Mouse (Mus musculus): ENCODE data around the gene Ccdc184. TPM values are rescaled to one million over a fixed set of nuclear protein-coding genes. Genes with fewer than 3 reads are reported as not detected.
A peak's percentile ranks its signal among the peaks of the same experiment; 100 is the strongest.

Ccdc184 gene
- total RNA-seq, 2 experiments from 2014 or later = 0.50 to 0.92 TPM

DNA sequence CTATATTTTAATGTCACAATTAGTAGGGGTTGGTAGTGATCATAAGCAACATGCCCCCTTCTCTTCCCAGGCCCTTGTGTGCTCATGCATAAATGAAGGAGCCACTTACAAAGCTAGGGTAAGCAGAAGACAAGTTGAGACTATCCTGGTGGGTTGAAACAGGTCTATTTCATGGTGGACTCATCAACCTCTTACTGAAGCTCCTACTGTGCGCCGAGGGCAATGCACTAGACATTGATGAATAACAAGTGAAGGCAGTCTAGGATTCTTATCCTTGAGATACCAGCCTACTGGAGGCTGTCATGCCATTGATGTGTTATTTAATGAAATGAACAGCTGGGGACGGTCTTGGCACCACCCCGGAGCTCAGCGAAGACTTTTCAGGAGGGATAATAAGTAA is 11.7 kb upstream of the Ccdc184 start:
- DNase-seq = no peak

DNA sequence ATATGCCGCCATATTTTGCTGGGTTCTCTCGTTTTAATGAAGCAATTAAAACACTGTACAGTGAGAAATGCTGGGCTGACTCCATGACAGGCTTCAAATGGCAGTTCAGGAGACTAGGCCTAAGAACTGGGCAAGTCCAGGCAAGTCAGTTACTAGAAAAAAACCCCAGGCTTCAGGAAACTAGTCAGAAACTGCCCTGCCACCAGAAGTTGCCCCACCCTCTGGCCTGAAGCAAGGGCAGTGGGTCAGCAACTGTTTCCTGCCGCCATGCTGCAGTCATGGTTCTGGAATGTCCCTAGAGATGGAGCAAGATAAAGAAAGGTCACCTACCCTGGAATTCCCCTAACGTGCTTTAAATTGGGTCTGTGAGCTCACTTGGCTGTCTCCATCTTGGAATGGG is 11.0 kb upstream of the Ccdc184 start:
- peak; percentile 36 to 52 for DNase-seq

DNA sequence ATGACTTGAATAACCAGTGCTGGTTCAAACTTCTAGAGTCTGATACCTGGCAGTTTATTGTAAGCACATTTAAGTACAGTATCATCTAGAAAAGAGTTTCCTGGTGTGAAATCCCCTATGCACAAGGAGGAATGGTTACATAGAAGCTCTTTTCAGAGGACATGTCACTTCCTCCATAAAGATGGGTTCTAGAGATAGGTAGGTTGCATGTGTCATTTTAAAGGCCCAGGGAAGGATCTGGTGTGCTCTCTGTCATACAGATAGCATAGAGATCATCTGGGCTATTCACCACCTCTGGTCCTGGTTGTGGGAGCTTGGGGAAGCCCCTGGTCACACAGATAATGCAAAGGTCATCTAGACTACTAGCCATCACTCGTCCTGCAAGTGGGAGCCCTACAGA is 9.7 kb upstream of the Ccdc184 start:
- no peak for DNase-seq

DNA sequence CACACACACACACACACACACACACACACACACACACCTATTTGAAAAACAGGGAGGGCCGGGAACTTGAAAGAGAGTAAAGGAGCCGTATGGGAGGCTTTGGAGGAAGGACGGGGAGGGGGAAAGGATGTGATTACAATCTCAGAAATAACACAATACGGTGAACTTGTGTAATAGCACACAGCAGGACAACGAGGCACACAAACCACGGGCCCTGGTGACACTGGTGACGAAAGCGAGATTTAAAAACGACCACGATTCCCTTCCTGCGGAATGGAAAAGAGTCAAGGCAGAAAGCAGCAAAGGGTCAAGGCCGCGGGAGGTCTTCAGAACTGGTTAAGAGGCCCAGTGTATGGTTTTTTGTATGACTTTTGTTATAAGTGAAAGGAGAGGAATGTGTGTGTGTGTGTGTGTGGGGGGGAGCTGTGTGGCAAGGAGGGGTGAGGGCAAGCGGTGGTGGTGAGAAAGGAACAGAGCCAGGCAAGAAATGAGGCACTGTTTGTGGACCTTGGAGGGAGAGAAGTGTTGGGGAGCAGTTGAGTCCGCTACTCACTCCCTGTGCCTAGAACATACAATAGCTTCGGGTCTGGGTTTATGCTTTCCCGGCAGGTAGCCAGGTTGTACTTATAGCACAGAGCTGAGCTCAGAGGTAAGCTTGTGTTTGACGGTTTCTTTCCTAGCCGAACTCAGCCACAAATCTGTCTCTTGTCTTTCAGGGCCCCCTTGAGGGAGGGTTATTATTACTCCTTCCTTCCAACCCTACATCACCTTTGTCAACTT is 5.7 kb upstream of the Ccdc184 start:
- DNase-seq = no peak

DNA sequence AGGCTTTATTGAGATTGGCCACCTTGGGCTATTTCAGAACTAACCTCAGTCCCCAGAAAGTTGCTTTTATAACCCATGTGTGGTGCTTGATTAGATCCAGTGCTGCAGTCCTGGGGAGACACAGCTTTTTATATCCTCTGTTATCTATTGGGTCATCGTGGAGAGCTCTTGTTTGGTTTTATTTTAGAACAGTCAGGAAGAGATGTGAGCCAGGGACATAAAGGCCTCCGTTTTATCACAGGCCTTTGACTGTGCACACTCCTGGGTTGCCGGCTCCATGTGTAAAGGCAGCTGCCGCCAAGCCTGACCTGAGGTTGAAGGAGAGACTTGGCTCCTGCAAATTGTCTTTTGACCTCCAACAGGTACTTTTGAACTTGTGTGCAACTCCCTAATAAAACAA is 4.4 kb upstream of the Ccdc184 start:
- DNase-seq = no peak

DNA sequence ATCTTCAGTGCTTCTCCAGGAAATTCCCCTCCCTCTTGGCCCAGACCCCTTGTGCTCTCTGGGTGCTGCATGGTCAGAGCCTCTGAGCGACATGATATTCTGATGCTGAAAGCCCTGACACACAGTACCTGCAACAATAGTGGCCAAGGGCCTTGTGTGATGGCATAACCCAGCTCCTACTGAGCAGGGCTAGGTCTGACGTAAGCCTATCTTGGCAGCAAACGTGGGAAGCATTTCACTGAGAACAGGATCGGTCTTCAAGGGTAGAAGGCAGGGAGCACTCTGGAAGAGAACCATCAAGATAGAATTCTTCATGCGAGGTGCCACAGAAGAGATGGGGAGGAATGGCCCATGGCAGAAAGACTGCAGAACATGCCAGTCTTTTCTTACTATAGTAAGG is 1.4 kb upstream of the Ccdc184 start, which contains the start of gene Asb8:
Gene Asb8, minus strand, starts transcription at position 101 of the 400 bp plus-strand sequence.
- DNase-seq = no peak

DNA sequence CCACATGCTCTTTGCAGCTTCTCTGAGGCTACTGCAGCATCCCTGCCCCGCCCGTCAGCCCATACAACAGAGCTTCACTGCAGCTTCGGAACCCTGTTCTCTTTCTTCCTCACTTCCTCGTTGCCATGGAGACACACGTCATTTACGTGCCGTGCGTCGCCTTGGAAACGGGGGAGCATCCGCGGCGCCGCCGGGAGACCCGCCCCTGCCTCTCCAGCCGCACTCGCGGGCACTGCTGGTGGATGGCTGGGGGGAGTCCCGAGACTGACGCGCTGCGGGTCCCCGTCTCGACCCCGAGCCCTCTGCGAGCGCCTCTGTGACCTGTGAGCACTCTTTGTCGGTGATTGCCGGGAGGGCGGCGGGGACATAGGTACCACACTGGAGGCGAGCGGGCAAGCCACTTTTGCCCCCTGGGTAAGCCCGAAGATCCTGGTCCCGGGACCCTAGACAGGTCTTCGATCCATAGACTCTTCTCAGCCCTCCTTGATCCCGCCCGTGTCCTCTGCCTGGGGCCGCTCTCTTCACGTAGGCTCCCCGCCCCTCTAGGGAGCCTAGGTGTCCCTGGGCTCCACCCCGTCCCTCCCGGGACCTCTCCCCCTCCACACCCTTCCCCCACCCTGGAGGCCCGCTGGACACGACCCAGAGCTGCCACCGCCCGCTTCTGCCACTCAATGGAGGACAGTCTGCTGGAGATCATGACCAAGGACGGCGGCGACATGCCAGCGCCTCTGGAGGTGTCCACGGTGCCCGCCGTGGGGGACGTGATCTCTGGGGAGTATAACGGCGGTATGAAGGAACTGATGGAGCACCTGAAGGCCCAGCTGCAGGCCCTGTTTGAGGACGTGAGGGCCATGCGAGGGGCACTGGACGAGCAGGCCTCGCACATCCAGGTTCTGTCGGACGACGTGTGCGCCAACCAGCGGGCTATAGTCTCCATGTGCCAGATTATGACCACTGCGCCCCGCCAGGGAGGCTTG is 975 bp downstream of the Ccdc184 start:
- peak; percentile 82 to 84 for DNase-seq

DNA sequence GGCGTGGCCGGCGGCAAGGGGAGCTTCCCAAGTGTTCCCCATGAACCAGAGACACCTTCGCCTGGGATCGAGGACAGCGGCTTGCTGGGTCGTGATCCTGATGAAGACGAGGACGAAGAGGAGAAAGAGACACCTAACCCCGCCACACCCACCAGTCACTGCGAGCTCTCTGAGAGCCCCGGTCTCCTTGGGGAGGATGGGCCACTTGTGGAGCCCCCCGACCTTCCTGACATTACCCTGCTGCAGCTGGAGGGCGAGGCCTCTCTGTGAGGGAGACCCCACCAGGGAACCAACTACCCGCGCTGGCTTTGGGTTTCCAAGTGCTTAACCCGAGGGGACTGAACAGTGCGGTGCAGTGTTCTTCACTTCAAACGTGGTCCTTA is 1.7 kb downstream of the Ccdc184 start:
- DNase-seq = no peak

DNA sequence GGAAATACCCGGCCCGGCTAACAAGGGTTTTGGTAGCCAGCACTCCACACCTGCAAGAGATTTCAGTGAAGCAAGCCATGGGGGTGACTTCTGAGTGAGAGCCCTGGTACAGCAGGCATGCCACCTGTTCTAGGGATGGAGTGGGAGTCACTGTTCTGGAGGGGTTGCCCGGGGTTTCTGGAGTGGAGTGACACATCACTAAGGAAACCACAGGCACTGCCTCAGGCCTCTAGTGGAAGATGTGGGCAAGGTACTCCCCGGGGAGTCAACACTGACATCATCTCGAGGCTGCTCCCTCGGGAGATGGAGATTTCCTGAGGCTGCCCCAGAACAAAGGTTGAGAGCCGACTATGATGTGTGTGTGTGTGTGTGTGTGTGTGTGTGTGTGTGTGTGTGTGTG is 3.4 kb downstream of the Ccdc184 start:
- peak in 1 of 2 experiments; percentile 19 for DNase-seq

DNA sequence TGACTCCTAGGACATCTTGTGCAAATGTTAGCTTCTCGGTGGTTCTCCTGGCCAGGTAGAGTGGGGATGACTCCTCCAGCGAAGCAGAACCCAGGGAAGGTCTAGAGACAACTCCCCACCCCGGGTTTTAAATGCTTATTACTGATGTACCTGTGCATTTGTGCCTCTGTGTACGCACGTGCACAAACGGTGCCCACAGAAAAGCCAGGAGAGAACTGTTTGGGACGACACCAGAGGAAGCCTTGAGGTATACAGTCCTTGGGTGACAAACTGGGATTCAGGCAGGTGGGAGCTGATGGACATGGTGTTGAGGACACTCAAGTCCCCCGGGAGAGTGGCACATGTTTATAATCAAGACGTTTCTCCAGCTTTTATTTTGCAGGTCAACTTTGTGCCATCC is 4.0 kb downstream of the Ccdc184 start:
- no peak for DNase-seq

DNA sequence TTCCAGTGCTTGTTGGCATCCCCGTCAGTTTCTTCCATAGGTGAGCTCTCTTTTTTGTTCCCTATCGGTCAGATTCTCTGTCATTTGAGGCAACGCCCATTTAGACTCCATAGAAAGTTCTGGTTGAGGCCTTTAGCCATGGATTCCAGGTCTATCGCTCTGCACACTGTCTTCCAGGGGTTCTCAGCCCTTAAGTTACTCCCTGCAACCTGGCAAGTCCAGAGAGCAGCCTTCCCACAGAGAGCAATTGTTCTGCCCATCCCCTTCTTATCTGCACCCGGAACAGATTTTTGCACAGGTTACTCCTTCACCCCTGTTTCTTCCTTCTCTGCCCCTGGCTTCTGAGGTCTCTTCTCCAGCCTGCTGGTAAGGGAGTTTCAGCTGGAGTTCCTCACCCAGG is 5.2 kb downstream of the Ccdc184 start:
- DNase-seq = no peak

DNA sequence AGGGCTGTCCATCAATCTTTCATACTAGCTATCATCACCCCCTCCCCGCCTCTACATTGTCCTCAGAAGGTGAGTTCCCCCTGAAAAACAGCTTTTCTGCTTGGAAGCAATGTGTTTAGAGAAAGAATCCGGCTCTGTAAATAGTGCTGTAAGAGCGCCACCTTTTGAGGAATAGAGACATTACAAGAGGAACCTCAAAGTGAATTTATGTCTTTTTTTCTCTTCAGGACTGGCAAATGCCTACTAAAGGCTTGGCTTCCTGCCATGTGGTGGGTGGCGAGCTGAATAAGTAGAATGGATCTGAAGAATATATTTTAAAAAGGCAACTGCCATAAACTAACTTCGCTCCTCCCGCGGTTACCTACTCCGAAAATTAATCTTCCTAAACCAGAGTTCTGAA is 6.9 kb downstream of the Ccdc184 start:
- DNase-seq = peak in 1 of 2 experiments; percentile 34

DNA sequence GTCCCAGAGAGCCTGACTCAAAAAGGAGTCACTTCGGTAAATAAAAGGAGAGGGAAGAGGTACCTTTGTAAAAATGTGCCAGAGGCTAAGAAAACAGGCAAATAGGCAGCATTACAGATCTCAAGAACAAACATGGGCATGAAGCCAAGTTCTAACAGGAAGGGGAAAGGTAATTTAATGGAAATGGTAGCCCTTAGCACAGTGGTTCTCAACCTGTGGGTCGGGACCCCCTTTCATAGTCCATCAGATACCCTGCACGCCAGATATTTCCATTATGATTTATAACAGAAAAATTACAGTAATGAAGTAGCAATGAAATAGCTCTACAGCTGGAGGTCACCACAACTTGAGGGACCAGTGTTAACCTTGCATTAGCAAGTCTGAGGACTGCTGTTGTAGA is 10.4 kb downstream of the Ccdc184 start:
- no peak for DNase-seq

DNA sequence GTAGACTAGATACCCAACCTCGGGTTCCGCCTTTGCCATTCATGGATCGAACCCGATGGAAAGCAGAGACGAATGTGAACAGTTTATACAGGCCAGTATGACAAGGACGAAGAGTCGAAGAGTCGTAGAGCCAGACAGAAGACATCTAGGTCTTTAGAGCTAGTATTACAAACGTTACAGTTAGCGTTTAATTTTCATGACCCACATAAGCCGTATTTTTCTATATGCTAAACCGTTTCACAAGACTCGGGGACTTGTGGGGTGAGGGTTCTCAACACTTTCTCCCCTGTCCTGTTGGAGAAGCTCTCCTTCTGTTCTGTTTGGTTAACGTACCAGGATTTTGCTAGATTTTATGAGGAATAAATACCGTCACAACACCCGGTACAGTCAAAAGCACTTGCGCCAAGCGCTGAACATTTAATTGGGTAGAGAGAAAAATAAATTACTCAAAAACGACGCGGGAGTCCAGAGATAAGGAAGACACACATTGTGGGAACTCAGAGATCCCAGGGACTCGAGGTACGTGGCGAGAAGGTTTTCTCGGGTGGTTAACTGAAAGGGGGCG is 13.7 kb downstream of the Ccdc184 start:
- no peak for DNase-seq

DNA sequence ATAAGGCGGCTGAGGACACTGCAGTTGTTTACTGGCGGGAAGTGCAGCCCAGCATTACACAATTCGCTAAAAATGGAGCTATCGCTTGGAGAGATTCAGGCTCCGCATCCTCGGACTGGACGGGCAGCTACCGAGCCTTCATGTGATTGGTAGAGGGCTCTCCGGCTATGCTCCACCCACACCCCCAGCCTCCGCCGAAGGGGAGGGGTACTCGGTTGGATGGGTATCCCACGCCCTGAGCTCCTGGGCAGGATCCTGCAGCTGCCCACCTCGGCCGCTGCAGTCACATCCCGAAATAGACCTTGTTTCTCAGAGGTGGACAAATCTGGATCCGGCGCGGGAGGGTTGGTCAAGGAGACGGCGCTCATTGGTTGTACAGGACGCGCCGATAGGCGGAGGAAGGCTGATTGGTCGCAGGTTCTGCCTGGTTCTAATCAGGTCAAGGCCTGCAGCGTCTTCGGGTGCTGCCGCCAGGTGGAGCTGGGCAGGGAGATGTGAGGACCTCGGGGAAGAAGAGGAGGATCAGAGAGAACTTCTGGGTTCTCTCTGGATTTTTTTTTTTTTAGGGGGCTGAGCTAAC is 14.3 kb downstream of the Ccdc184 start:
- DNase-seq = peak; percentile 92 to 94

DNA sequence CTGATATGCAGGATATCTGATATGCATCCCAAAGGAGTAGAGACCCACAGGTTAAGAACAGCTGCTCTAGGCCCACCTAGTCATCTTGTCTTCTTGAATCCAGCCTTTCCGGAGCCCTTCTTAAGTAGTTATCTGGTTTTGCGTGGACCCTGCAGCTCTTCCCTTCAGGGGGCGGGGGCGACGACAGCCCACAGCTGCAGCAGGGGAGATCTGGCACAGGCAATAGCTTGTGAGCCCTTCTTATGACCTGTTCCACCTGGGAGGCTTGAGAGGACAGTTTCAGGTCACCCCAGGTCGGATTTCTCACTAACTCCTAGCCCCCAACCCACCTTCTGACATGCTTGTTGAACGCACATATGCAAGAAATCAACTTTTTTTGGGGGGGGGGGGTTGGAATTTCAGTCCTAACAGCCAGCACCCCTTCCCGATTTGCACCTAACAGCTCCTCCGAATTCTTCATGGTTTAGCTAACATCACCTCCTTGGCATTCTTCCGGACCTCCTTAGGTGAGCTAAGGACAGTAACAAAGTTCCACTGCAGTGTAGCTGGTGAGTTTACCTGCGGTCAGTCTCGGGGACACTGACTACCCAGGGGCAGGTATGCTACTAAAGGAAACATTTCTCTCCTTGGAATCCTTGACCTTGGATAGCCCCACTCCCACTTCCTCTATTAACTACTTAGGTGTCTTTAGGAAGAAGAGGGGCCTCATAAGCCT is 15.1 kb downstream of the Ccdc184 start:
- DNase-seq = no peak

DNA sequence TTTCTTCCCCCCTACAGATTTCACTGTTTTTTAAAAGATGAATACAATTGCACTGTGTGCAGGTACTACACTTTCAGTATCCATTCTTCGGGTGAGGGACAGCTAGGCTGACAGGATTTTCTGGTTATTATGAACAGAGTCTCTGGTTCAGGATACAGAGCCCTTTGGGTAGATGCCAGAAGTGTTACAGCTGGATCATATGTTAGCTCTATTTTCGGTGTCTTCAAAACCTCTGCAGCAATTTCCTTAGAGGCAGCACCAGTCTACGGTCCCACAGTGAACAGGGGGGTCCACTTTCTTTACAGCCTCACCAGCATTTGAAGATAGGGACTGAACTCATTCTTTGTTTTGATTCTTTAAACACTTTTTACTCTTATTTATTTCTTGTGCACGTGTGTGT is 17.5 kb downstream of the Ccdc184 start:
- DNase-seq = no peak

DNA sequence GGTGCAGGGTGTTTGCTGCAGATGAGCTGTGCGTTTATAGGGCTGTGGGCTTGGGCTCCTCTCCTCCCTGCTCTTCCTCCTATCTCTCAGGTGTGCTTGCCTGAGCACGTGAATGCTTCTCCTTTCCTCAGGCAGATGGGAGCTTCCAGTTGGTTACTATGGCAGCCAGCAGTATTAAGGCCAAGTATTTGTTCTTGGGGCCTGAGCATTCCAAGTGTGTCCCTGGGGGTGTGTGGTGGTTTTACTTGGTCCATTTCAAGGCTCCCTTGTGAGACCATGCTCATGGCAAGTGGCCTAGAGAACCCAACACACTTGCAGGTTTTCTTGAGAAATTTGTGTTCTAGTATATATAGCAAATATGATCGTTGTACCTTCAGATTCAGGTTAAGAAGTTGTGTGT is 28.5 kb downstream of the Ccdc184 start, which contains the start of gene Olfr288:
Gene Olfr288, minus strand, starts transcription at position 101 of the 400 bp plus-strand sequence.
- no peak for DNase-seq

DNA sequence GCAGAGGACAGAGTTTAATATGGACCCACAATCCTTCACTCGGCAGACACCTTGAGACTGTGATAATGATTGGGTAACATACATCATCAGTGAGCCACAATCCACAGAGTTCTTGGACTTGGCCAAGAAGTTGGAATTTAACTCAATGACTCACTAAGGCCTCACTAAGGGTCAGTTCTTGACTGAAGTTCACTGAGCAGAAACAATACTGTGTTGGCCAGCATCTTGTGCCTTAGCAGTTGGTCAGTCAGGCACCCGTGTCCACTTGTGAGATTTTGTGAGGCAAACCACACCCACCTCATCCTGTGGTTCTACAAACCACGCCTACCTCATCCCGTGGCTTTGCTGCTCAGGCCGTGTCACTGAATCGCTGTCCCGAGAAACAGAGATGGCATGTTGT is 42.7 kb downstream of the Ccdc184 start:
- DNase-seq = no peak

DNA sequence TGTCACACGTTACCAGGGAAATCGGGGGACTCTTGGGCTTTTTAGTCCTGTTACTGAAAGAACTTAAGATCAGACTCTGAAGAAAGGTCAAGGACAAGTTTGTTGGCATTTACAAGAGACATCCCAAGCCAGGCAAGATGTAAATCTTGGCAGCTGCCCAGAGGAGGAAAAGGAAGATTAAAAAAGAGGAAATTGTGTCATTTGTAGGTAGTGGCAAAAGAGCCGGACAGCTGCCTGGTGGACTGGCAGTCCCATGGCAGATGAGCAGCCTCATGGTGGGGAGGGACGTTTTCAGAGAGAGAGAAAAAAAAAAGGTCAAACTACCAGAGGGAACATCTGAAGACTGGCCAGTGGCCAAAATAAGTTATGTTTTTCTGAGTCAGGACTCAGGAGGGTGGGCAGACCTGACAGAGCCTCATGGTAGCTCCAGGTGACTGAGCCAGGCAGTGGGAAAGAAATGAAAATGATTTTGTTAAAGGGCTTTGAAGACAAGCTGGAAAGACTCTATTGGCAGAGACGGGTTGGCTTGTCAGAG is 46.4 kb downstream of the Ccdc184 start:
- DNase-seq = peak; percentile 10 to 34

DNA sequence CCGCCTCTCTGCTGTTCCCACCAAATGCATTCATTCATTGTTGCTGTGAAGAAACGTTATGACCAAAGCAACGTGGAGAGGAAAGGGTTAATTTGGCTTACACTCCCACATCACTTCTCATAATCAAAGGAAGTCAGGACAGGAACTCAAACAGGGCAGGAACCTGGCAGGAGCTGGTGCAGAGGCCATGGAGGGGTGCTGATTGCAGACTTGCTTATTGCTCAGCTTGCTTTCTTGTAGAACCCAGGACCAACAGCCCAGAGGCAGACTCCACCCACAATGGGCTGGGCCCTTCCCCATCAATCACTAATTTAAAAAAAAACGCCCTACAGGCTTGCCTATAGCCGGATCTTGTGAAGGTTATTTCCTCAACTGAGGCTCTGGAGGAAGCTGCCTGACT is 47.2 kb downstream of the Ccdc184 start:
- DNase-seq = no peak
